Mouse (Mus musculus) MEL (cell line): ENCODE data around the gene 4933407L21Rik. TPM values are rescaled to one million over a fixed set of nuclear protein-coding genes. Genes with fewer than 3 reads are reported as not detected.

ENCODE experiments used
- DNase-seq: peaks from one replicate; pipeline ENCODE4 v3.0.0; 2011; ENCODE audit warnings: low read depth, low spot score
- H3K27ac ChIP-seq: 2 replicates; pipeline ENCODE4 v1.5.1; 2012; ENCODE audit warnings: low read depth, mild to moderate bottlenecking, control low read depth, low read length, moderate library complexity; ENCODE audit not compliant: control insufficient read depth
- H3K27me3 ChIP-seq, 2 experiments: fragments of 150-350 bp in 1 of 2; sonication (generic) in 1 of 2; 2 replicates each; pipeline ENCODE4 v1.6.1; 2012; ENCODE audit warnings: low read length in 2 of 2, mild to moderate bottlenecking in 2 of 2, improper control_type of control experiment in 1 of 2, moderate library complexity in 1 of 2; ENCODE audit not compliant: insufficient read depth in 2 of 2, control insufficient read depth in 1 of 2
- H3K36me3 ChIP-seq, 2 experiments: 2 replicates each; pipeline ENCODE4 v1.6.1; 2012 to 2014; ENCODE audit warnings: low read length in 2 of 2, improper control_type of control experiment in 1 of 2, inconsistent platforms in 1 of 2, mild to moderate bottlenecking in 1 of 2; ENCODE audit not compliant: insufficient read depth in 2 of 2, control insufficient read depth in 1 of 2
- H3K4me1 ChIP-seq, 2 experiments: fragments of 150-350 bp in 1 of 2; sonication (generic) in 1 of 2; 2 replicates each; pipeline ENCODE4 v1.6.1; 2012; ENCODE audit warnings: low read length in 2 of 2, improper control_type of control experiment in 1 of 2, mild to moderate bottlenecking in 1 of 2; ENCODE audit not compliant: insufficient read depth in 2 of 2, control insufficient read depth in 1 of 2
- H3K4me3 ChIP-seq, 2 experiments: fragments of 150-350 bp in 1 of 2; sonication (generic) in 1 of 2; 2 replicates each; pipeline ENCODE4 v1.5.1; 2012; ENCODE audit warnings: low read depth in 2 of 2, low read length in 2 of 2, mild to moderate bottlenecking in 2 of 2, moderate library complexity in 2 of 2, control low read depth in 1 of 2, improper control_type of control experiment in 1 of 2; ENCODE audit not compliant: control insufficient read depth in 1 of 2, insufficient read depth in 1 of 2
- H3K79me2 ChIP-seq: 2 replicates; pipeline ENCODE4 v1.6.1; 2012; ENCODE audit warnings: mild to moderate bottlenecking, low read length, moderate library complexity; ENCODE audit not compliant: control insufficient read depth, poor library complexity, insufficient read depth
- H3K9ac ChIP-seq: 2 replicates; pipeline ENCODE4 v1.6.1; 2012; ENCODE audit warnings: low read depth, mild to moderate bottlenecking, control low read depth, low read length, moderate library complexity; ENCODE audit not compliant: control insufficient read depth, poor library complexity, severe bottlenecking
- H3K9me3 ChIP-seq: fragments of 150-350 bp; sonication (generic); replicated peaks from 2 replicates; pipeline ENCODE4 v1.6.1; 2012; ENCODE audit warnings: mild to moderate bottlenecking, low read length, improper control_type of control experiment, moderate library complexity; ENCODE audit not compliant: insufficient read depth
- CHD1 ChIP-seq: IDR thresholded peaks from 2 replicates; pipeline ENCODE4 v1.6.1; 2012; ENCODE audit warnings: low read depth, mild to moderate bottlenecking, inconsistent platforms, low read length, improper control_type of control experiment
- CHD2 ChIP-seq: IDR thresholded peaks from 2 replicates; pipeline ENCODE4 v1.6.1; 2011; ENCODE audit warnings: low read length, improper control_type of control experiment
- CTCF ChIP-seq, 3 experiments: IDR thresholded peaks in 2 of 3; conservative IDR thresholded peaks in 1 of 3; 2 replicates each; pipeline ENCODE4 v1.5.1; 2011 to 2012; ENCODE audit warnings: low read length in 3 of 3, low read depth in 2 of 3, mild to moderate bottlenecking in 2 of 3, improper control_type of control experiment in 1 of 3, inconsistent platforms in 1 of 3, mixed read lengths in 1 of 3, moderate library complexity in 1 of 3; ENCODE audit not compliant: control insufficient read depth in 1 of 3, insufficient read depth in 1 of 3, poor library complexity in 1 of 3, severe bottlenecking in 1 of 3
- E2F4 ChIP-seq: IDR thresholded peaks from 2 replicates; pipeline ENCODE4 v1.6.1; 2011; ENCODE audit warnings: low read depth, low read length, improper control_type of control experiment, borderline replicate concordance
- EP300 ChIP-seq, 2 experiments: IDR thresholded peaks; 2 replicates each; pipeline ENCODE4 v1.6.1; 2011; ENCODE audit warnings: improper control_type of control experiment in 2 of 2, low read length in 2 of 2, low read depth in 1 of 2, mild to moderate bottlenecking in 1 of 2
- GATA1 ChIP-seq: IDR thresholded peaks from 2 replicates; pipeline ENCODE4 v1.6.1; 2011; ENCODE audit warnings: low read depth, low read length, improper control_type of control experiment
- KAT2A ChIP-seq: conservative IDR thresholded peaks from 2 replicates; pipeline ENCODE4 v1.6.1; 2012; ENCODE audit warnings: low read depth, low read length, improper control_type of control experiment, inconsistent platforms
- MAX ChIP-seq: IDR thresholded peaks from 2 replicates; pipeline ENCODE4 v1.6.1; 2011; ENCODE audit warnings: low read length, improper control_type of control experiment
- MEF2A ChIP-seq: IDR thresholded peaks from 2 replicates; pipeline ENCODE4 v1.6.1; 2014; ENCODE audit warnings: low read depth, mild to moderate bottlenecking, inconsistent platforms, low read length, improper control_type of control experiment; ENCODE audit not compliant: poor library complexity, insufficient replicate concordance, severe bottlenecking; ENCODE audit errors: extremely low read depth
- MYC ChIP-seq: IDR thresholded peaks from 2 replicates; pipeline ENCODE4 v1.6.1; 2011; ENCODE audit warnings: low read depth, mild to moderate bottlenecking, low read length, improper control_type of control experiment, moderate library complexity
- POLR2A ChIP-seq, 2 experiments: IDR thresholded peaks; 2 replicates each; pipeline ENCODE4 v1.6.1; 2011 to 2012; ENCODE audit warnings: low read length in 2 of 2, mild to moderate bottlenecking in 2 of 2, control low read depth in 1 of 2, improper control_type of control experiment in 1 of 2, low read depth in 1 of 2, moderate library complexity in 1 of 2; ENCODE audit not compliant: control insufficient read depth in 1 of 2, insufficient read depth in 1 of 2, poor library complexity in 1 of 2
- POLR2AphosphoS2 ChIP-seq: IDR thresholded peaks from 2 replicates; pipeline ENCODE4 v1.6.1; 2011; ENCODE audit warnings: low read length, improper control_type of control experiment
- RCOR1 ChIP-seq: IDR thresholded peaks from 2 replicates; pipeline ENCODE4 v1.6.1; 2012; ENCODE audit warnings: low read depth, mild to moderate bottlenecking, inconsistent platforms, low read length, improper control_type of control experiment
- SIN3A ChIP-seq: IDR thresholded peaks from 2 replicates; pipeline ENCODE4 v1.6.1; 2012; ENCODE audit warnings: low read length, improper control_type of control experiment, inconsistent platforms
- SMC3 ChIP-seq: IDR thresholded peaks from 2 replicates; pipeline ENCODE4 v1.6.1; 2011; ENCODE audit warnings: low read depth, low read length, improper control_type of control experiment
- UBTF ChIP-seq: IDR thresholded peaks from 2 replicates; pipeline ENCODE4 v1.6.1; 2012; ENCODE audit warnings: low read depth, mild to moderate bottlenecking, inconsistent platforms, low read length, improper control_type of control experiment, moderate library complexity, borderline replicate concordance; ENCODE audit not compliant: insufficient read depth
- USF2 ChIP-seq, 2 experiments: IDR thresholded peaks; 2 replicates each; pipeline ENCODE4 v1.6.1; 2011 to 2012; ENCODE audit warnings: improper control_type of control experiment in 2 of 2, low read length in 2 of 2, borderline replicate concordance in 1 of 2, inconsistent platforms in 1 of 2, low read depth in 1 of 2, mild to moderate bottlenecking in 1 of 2; ENCODE audit not compliant: insufficient read depth in 1 of 2
- ZKSCAN1 ChIP-seq: IDR thresholded peaks from 2 replicates; pipeline ENCODE4 v1.6.1; 2012; ENCODE audit warnings: low read depth, mild to moderate bottlenecking, inconsistent platforms, low read length, improper control_type of control experiment, moderate library complexity
- ZMIZ1 ChIP-seq: IDR thresholded peaks from 2 replicates; pipeline ENCODE4 v1.6.1; 2012; ENCODE audit warnings: low read depth, mild to moderate bottlenecking, inconsistent platforms, low read length, improper control_type of control experiment, moderate library complexity
- polyA plus RNA-seq, 2 experiments: library from polyadenylated mRNA; stranded (reverse) in 1 of 2; unstranded in 1 of 2; fragments of >175 nt in 1 of 2; fragments of >200 nt in 1 of 2; gene quantifications; 2 replicates each; pipeline versions ENCODE4 v1.2.1 to v1.2.4; 2012; ENCODE audit warnings: low replicate concordance in 2 of 2, low read depth in 1 of 2; ENCODE audit not compliant: insufficient read length in 2 of 2, insufficient read depth in 1 of 2, missing spikeins in 1 of 2
- total RNA-seq: library from RNA; depleted of rRNA; stranded (reverse); fragments of 300-350 nt; gene quantifications from 2 replicates; pipeline ENCODE4 v1.2.3, GENCODE M21; 2012

4933407L21Rik gene
- total and polyA plus RNA-seq, 3 experiments, result not detected

DNA sequence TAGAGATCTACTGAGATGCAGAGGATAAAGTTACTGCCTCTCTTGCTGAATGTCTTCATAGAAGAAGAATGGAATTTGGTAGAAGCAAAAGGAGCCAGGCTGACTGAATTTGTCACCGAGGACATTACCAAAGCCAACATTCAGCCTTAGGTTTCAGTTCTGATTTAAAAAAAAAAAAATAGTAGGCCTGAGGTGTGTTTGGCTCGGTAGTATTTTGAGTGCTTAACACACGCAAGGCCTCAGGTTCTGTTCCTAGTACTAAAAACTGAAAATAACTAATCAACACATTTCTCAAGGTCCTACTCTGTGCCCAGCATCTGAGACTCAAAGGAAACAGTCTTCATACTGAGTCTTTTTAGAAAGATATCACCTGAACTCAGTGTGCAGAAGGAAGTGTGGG lies 42.8 kb downstream of the 4933407L21Rik start:
- DNase-seq, result no peak

DNA sequence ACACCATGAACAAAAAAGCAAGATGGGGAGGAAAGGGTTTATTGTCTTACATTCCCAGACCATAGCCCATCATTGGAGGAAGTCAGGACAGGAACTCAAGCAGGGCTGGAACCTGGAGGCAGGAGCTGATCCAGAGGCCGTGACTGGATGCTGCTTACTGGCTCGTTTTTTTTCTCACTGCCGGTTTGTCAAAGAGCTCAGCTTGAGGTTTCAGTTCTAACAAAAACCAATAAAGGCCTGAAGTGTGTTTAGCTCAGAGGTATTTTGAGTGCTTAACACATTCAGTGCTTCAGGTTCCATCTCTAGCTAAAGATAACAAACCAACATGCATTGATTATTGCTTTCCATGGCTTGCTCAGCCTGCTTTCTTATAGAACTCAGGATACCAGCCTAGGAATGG lies 44.1 kb downstream of the 4933407L21Rik start:
- H3K4me3 ChIP-seq, result no peak overlapping the region

More for the DNA sequence above, 42.8 kb downstream of the 4933407L21Rik start:
- no peak overlapping the region for H3K27ac ChIP-seq
- H3K36me3 ChIP-seq, result no peaks in the 10 kb centered on the region
- H3K9ac ChIP-seq, result no peak overlapping the region
- no peaks in the 10 kb centered on the region for H3K9me3 ChIP-seq
- no peak overlapping the region for H3K4me3 ChIP-seq
- H3K79me2 ChIP-seq, result no peaks in the 10 kb centered on the region
- H3K4me1 ChIP-seq, result no peaks in the 10 kb centered on the region
- TF ChIP-seq MEF2A, result no peak
- TF ChIP-seq, all 39 proteins: peak for 0
- peaks cover 5 to 6% of the 10 kb centered on the region in 2 experiments; a peak in 3 of 4 replicates for H3K27me3 ChIP-seq

DNA sequence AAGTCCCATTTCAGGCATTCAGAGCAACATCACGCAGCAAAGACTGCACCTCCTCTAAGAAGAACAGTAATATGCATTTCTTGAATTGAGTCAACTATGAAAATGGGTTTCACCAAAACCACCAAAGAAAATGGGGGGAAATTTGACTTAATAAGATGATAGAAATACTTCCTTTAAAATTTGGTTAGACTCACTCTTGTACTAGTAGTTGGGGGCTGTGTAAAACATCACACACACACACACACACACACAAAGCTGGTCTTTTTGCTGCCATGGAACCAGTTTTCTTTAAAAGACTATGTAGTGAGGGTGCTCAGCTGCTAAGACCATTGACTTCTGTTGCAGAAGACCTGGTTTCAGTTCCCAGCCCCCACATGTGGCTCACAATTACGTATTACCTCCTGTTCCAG lies 45.2 kb downstream of the 4933407L21Rik start:
- no peaks in the 10 kb centered on the region for H3K4me1 ChIP-seq
- no peak overlapping the region for H3K4me3 ChIP-seq
- no peaks in the 10 kb centered on the region for H3K79me2 ChIP-seq
- no peak overlapping the region for H3K27ac ChIP-seq
- TF ChIP-seq POLR2AphosphoS2 (no peak), UBTF (no peak), E2F4 (no peak), GATA1 (no peak), MYC (no peak), RCOR1 (no peak)
- TF ChIP-seq, all 39 proteins: peak for 0
- no peaks in the 10 kb centered on the region for H3K9me3 ChIP-seq
- peaks cover 5 to 6% of the 10 kb centered on the region in 2 experiments; a peak in 3 of 4 replicates for H3K27me3 ChIP-seq
- DNase-seq, result no peak
- no peaks in the 10 kb centered on the region for H3K36me3 ChIP-seq
- no peak overlapping the region for H3K9ac ChIP-seq

More for the DNA sequence above, 44.1 kb downstream of the 4933407L21Rik start:
- Histone ChIP-seq H3K27me3 (peaks cover 5 to 6% of the 10 kb centered on the region in 2 experiments; a peak in 3 of 4 replicates), H3K9ac (no peak overlapping the region), H3K4me1 (no peaks in the 10 kb centered on the region), H3K9me3 (no peaks in the 10 kb centered on the region), H3K36me3 (no peaks in the 10 kb centered on the region), H3K27ac (no peak overlapping the region), H3K79me2 (no peaks in the 10 kb centered on the region)
- DNase-seq, result no peak
- TF ChIP-seq CTCF (IDR thresholded peaks at IDR 0.05 in 2 of 3, conservative IDR thresholded peaks at IDR 0.05 in 1 of 3; ENCODE audit: control insufficient read depth in 1 of 3, insufficient read depth in 1 of 3, low read depth in 2 of 3, low read length in 3 of 3, poor library complexity in 1 of 3, severe bottlenecking in 1 of 3) (no peak), EP300 (IDR thresholded peaks at IDR 0.05; ENCODE audit: low read depth in 1 of 2, low read length in 2 of 2) (no peak), CHD1 (no peak), POLR2A (IDR thresholded peaks at IDR 0.05; ENCODE audit: control insufficient read depth in 1 of 2, insufficient read depth in 1 of 2, low read depth in 1 of 2, low read length in 2 of 2, poor library complexity in 1 of 2) (no peak), ZMIZ1 (no peak), KAT2A (no peak), SIN3A (no peak), E2F4 (no peak), MAX (no peak), SMC3 (no peak), CHD2 (no peak), USF2 (IDR thresholded peaks at IDR 0.05; ENCODE audit: borderline replicate concordance in 1 of 2, insufficient read depth in 1 of 2, low read depth in 1 of 2, low read length in 2 of 2) (no peak), ZKSCAN1 (no peak)
